Mouse (Mus musculus) cortical plate, adult 2 months (tissue): ENCODE measurements around the gene Osbpl5.

Experiments
- CTCF ChIP-seq: fragments of 200-500 bp; IDR thresholded peaks from 2 replicates; pipeline ENCODE4 v1.5.1; 2011; ENCODE audit warnings: mild to moderate bottlenecking, control low read depth, low read length; ENCODE audit not compliant: insufficient read depth; ENCODE audit errors: extremely low read depth
- POLR2A ChIP-seq: fragments of 200-500 bp; IDR thresholded peaks from 2 replicates; pipeline ENCODE4 v1.6.1; 2011; ENCODE audit warnings: mild to moderate bottlenecking, low read length, control low read depth; ENCODE audit not compliant: insufficient read depth; ENCODE audit errors: extremely low read depth

DNA sequence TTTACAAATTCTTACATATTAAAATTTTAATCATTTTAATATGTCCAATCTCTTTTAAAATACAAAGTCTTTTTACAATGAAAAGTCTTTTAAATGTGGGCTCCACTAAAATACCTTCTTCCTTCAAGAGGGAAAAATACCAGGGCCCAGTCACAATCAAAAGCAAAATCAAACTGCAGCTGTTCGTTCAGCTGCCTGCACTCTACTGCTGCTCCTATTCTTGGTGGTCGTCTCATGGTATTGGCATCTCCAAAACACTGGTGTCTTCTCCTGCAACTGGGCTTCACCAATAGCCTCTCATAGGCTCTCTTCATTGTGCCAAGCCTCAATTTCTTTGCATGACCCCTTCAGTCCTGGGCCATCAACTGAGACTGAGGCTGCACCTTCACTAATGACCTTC is 93.3 kb downstream of the Osbpl5 start:
- TF ChIP-seq CTCF (no peak), POLR2A (no peak)
